In genomic region chr12:105785000-105785774, GRCm38 (mm10) we compare ENCODE assay signal across 7 mouse cellular contexts. TPM values are rescaled to one million over a fixed set of nuclear protein-coding genes. Genes with fewer than 3 reads are reported as not detected.
DNase-seq lines count a peak whose midpoint lies in the region; ATAC-seq and TF ChIP-seq lines count a peak whose summit lies in the region.

No protein-coding gene starts in this region.

- peak overlapping the region; percentile 94 to 100 for H3K4me3 ChIP-seq in ES-E14 (ENCODE audit: insufficient read depth in 1 of 2, low read depth in 1 of 2, low read length in 2 of 2, poor library complexity in 1 of 2, severe bottlenecking in 1 of 2)
- H3K4me3 ChIP-seq in forebrain, embryonic 13.5 days, result peak overlapping the region; percentile 96
- H3K4me3 ChIP-seq in hindbrain, embryonic 11.5 days (ENCODE audit: low read depth, low read length), result peak overlapping the region; percentile 92
- H3K4me3 ChIP-seq in megakaryocyte, embryonic 14.5 days (replicated peaks), result peak overlapping the region; percentile 96

- H3K9me3 ChIP-seq in ES-E14 (ENCODE audit: control insufficient read depth, insufficient read depth, low read depth, low read length), result no peaks in the 10 kb centered on the region
- no peaks in the 10 kb centered on the region for H3K9me3 ChIP-seq in forebrain, embryonic 13.5 days (replicated peaks)
- no peaks in the 10 kb centered on the region for H3K9me3 ChIP-seq in hindbrain, embryonic 11.5 days (ENCODE audit: control insufficient read depth, low read length)
- no peaks in the 10 kb centered on the region for H3K9me3 ChIP-seq in megakaryocyte, embryonic 14.5 days

- H3K27me3 ChIP-seq in forebrain, embryonic 13.5 days, result no peaks in the 10 kb centered on the region
- H3K27me3 ChIP-seq in hindbrain, embryonic 11.5 days (ENCODE audit: control insufficient read depth, insufficient read depth, low read length), result no peaks in the 10 kb centered on the region
- no peaks in the 10 kb centered on the region for H3K27me3 ChIP-seq in megakaryocyte, embryonic 14.5 days (replicated peaks)

- H3K4me2 ChIP-seq in forebrain, embryonic 13.5 days, result peak overlapping the region; percentile 90
- H3K4me2 ChIP-seq in hindbrain, embryonic 11.5 days (replicated peaks; ENCODE audit: low read depth, low read length), result peak overlapping the region; percentile 71

- intact Hi-C loops in left cerebral cortex, postnatal 10 days (cut with DNase I), result no loop called here

- H3K4me1 ChIP-seq in ES-E14 (ENCODE audit: control insufficient read depth in 2 of 2, insufficient read depth in 2 of 2, low read length in 2 of 2, poor library complexity in 1 of 2), result peaks cover 3 to 7% of the 10 kb centered on the region in 2 experiments; a peak in 2 of 4 replicates
- peaks cover 21% of the 10 kb centered on the region for H3K4me1 ChIP-seq in forebrain, embryonic 13.5 days
- H3K4me1 ChIP-seq in hindbrain, embryonic 11.5 days (replicated peaks; ENCODE audit: control insufficient read depth, insufficient read depth, low read length), result peaks cover 2% of the 10 kb centered on the region; the same call in 1 of the 2 replicates
- peaks cover 43% of the 10 kb centered on the region for H3K4me1 ChIP-seq in megakaryocyte, embryonic 14.5 days

- in situ Hi-C loops in ES-E14 (cut with MboI; ENCODE audit: low sequenced_read_pairs in 2 of 2, unreplicated experiment in 2 of 2), result no loop called here

- under 1% methylated on average over 49 of the region's 53 CpGs for WGBS in forebrain, embryonic 13.5 days
- WGBS in hindbrain, embryonic 11.5 days, result under 1% methylated on average over 47 of the region's 53 CpGs

- no peak for DNase-seq in ES-E14 (ENCODE audit: low read depth, low spot score)
- DNase-seq in adrenal gland, postnatal 10 days, result peak; percentile 85
- peak; percentile 75 for DNase-seq in hindbrain, embryonic 11.5 days (ENCODE audit: low spot score)
- DNase-seq in left cerebral cortex, postnatal 10 days (ENCODE audit: extremely low spot score in 1 of 2, low spot score in 2 of 2), result peak; percentile 33 to 89
- DNase-seq in right cerebral cortex, postnatal 4 days, result peak; percentile 63

- H3K27ac ChIP-seq in ES-E14 (ENCODE audit: insufficient read depth, low read depth, low read length, poor library complexity, severe bottlenecking), result peak overlapping the region; percentile 99
- peak overlapping the region; percentile 96 for H3K27ac ChIP-seq in forebrain, embryonic 13.5 days
- H3K27ac ChIP-seq in hindbrain, embryonic 11.5 days (ENCODE audit: low read depth, low read length), result peak overlapping the region; percentile 97

- peak; percentile 66; the same call in 1 of the 2 replicates for ATAC-seq in forebrain, embryonic 13.5 days
- ATAC-seq in hindbrain, embryonic 11.5 days (ENCODE audit: low FRiP score), result peak; percentile 75

- peaks cover 5% of the 10 kb centered on the region; the same call in 1 of the 2 replicates for H3K36me3 ChIP-seq in ES-E14 (ENCODE audit: control insufficient read depth, insufficient read depth, low read length, poor library complexity, severe bottlenecking)
- peaks cover 9% of the 10 kb centered on the region; the same call in 1 of the 2 replicates for H3K36me3 ChIP-seq in forebrain, embryonic 13.5 days (ENCODE audit: poor library complexity, severe bottlenecking)
- no peaks in the 10 kb centered on the region for H3K36me3 ChIP-seq in hindbrain, embryonic 11.5 days (ENCODE audit: control insufficient read depth, insufficient read depth, low read length)
- peaks cover 10% of the 10 kb centered on the region for H3K36me3 ChIP-seq in megakaryocyte, embryonic 14.5 days (replicated peaks; ENCODE audit: low read length)

- H3K9ac ChIP-seq in ES-E14 (ENCODE audit: insufficient read depth, low read depth, low read length, poor library complexity, severe bottlenecking), result peak overlapping the region; percentile 100
- peak overlapping the region; percentile 94 for H3K9ac ChIP-seq in forebrain, embryonic 13.5 days
- peak overlapping the region; percentile 96 for H3K9ac ChIP-seq in hindbrain, embryonic 11.5 days (ENCODE audit: low read depth, low read length)

TF ChIP-seq in ES-E14, 5 proteins besides CTCF, POLR2A, EP300 and RAD21:
- TF ChIP-seq ZNF384 (IDR thresholded peaks at IDR 0.05; ENCODE audit: low read depth, low read length) (no peak), ZC3H11A (IDR thresholded peaks at IDR 0.05; ENCODE audit: borderline replicate concordance, low read depth, low read length) (no peak), HCFC1 (IDR thresholded peaks at IDR 0.05; ENCODE audit: borderline replicate concordance, insufficient read depth, low read length) (no peak), MAFK (IDR thresholded peaks at IDR 0.05; ENCODE audit: insufficient read depth, low read depth, low read length) (no peak), CHD2 (IDR thresholded peaks at IDR 0.05; ENCODE audit: low read depth, low read length) (no peak)

RNA-seq across cellular contexts. Expression of gene Papola, which starts 0.7 kb away (rescaled TPM):
- 95.9 and 131 TPM in 2 replicates for total RNA-seq in ES-E14 (2012; rRNA removed)
- 100 to 1,000 TPM; 165 to 177 TPM for total RNA-seq in adrenal gland, postnatal 10 days (2021)
- 236 and 250 TPM in 2 replicates for polyA plus RNA-seq in forebrain, embryonic 13.5 days (2015; fragmentation: Nextera tagmentation; extraction: Ambion mirVana)
- polyA plus RNA-seq in hindbrain, embryonic 11.5 days (2014; fragmentation: Nextera tagmentation; extraction: Ambion mirVana), result 251 and 257 TPM in 2 replicates
- total RNA-seq in left cerebral cortex, postnatal 10 days (2021), result 100 to 1,000 TPM; 130 TPM
- polyA plus RNA-seq in megakaryocyte, embryonic 14.5 days (2012; ENCODE audit: insufficient read depth, low replicate concordance), result 30.8 and 73.1 TPM in 2 replicates
